Mouse (Mus musculus): ENCODE measurements at regions not wholly inside any gene's neighbourhood (a gene's known extent, or its start where the extent isn't known, plus 50 kb on each side); places are given as distances from the start of the nearest gene placed in this dataset.

- Histone ChIP-seq H3K4me2 (no peak overlapping the region), H3K27ac (ENCODE audit: low read depth, low read length) (no peak overlapping the region), H3K9ac (ENCODE audit: low read depth, low read length) (no peak overlapping the region), H3K27me3 (replicated peaks; ENCODE audit: control insufficient read depth, insufficient read depth, low read length) (no peaks in the 10 kb centered on the region), H3K9me3 (ENCODE audit: control insufficient read depth, low read length) (no peaks in the 10 kb centered on the region), H3K4me3 (ENCODE audit: low read depth, low read length) (no peak overlapping the region), H3K36me3 (ENCODE audit: control insufficient read depth, insufficient read depth, low read length) (no peaks in the 10 kb centered on the region), H3K4me1 (replicated peaks; ENCODE audit: control insufficient read depth, insufficient read depth, low read length) (no peaks in the 10 kb centered on the region)
- ATAC-seq (replicated peaks; ENCODE audit: low FRiP score) = no peak
- DNase-seq (ENCODE audit: low spot score) = no peak
- WGBS = 80% methylated on average over 14 of the region's 14 CpGs
Observed at GRCm38 (mm10) chr11:32908723-32909411, 84.5 kb upstream of the Smim23 start.

- Histone ChIP-seq H3K9me3 (ENCODE audit: control insufficient read depth, low read length) (no peaks in the 10 kb centered on the region), H3K4me2 (no peak overlapping the region), H3K4me3 (ENCODE audit: low read depth, low read length) (no peak overlapping the region), H3K4me1 (replicated peaks; ENCODE audit: control insufficient read depth, insufficient read depth, low read length) (no peaks in the 10 kb centered on the region), H3K9ac (ENCODE audit: low read depth, low read length) (no peak overlapping the region), H3K36me3 (ENCODE audit: control insufficient read depth, insufficient read depth, low read length) (no peaks in the 10 kb centered on the region), H3K27me3 (replicated peaks; ENCODE audit: control insufficient read depth, insufficient read depth, low read length) (no peaks in the 10 kb centered on the region), H3K27ac (ENCODE audit: low read depth, low read length) (no peak overlapping the region)
- no peak for ATAC-seq (replicated peaks; ENCODE audit: low FRiP score)
- WGBS = 51% methylated on average over 10 of the region's 10 CpGs
- DNase-seq (ENCODE audit: low spot score) = no peak
Observed at GRCm38 (mm10) chr11:32907520-32908233, 83.3 kb upstream of the Smim23 start.

GRCm38 (mm10) chr11:32903970-32904369 lies 79.6 kb upstream of the Smim23 start:
- Histone ChIP-seq H3K36me3 (ENCODE audit: control insufficient read depth, insufficient read depth, low read length) (no peaks in the 10 kb centered on the region), H3K9ac (ENCODE audit: low read depth, low read length) (no peak overlapping the region), H3K9me3 (ENCODE audit: control insufficient read depth, low read length) (no peaks in the 10 kb centered on the region), H3K4me1 (replicated peaks; ENCODE audit: control insufficient read depth, insufficient read depth, low read length) (no peaks in the 10 kb centered on the region), H3K27me3 (replicated peaks; ENCODE audit: control insufficient read depth, insufficient read depth, low read length) (no peaks in the 10 kb centered on the region), H3K27ac (ENCODE audit: low read depth, low read length) (no peak overlapping the region), H3K4me3 (ENCODE audit: low read depth, low read length) (no peak overlapping the region), H3K4me2 (no peak overlapping the region)
- DNase-seq (ENCODE audit: low spot score) = no peak
- no peak for ATAC-seq (replicated peaks; ENCODE audit: low FRiP score)

GRCm38 (mm10) chr11:32903389-32903788 lies 79.0 kb upstream of the Smim23 start:
- H3K27me3 ChIP-seq (replicated peaks; ENCODE audit: control insufficient read depth, insufficient read depth, low read length) = no peaks in the 10 kb centered on the region
- no peak for DNase-seq (ENCODE audit: low spot score)
- H3K36me3 ChIP-seq (ENCODE audit: control insufficient read depth, insufficient read depth, low read length) = no peaks in the 10 kb centered on the region
- no peaks in the 10 kb centered on the region for H3K4me1 ChIP-seq (replicated peaks; ENCODE audit: control insufficient read depth, insufficient read depth, low read length)
- H3K27ac ChIP-seq (ENCODE audit: low read depth, low read length) = no peak overlapping the region
- H3K4me3 ChIP-seq (ENCODE audit: low read depth, low read length) = no peak overlapping the region
- WGBS = 71% methylated on average over 3 of the region's 3 CpGs
- ATAC-seq (replicated peaks; ENCODE audit: low FRiP score) = no peak
- no peak overlapping the region for H3K9ac ChIP-seq (ENCODE audit: low read depth, low read length)
- no peaks in the 10 kb centered on the region for H3K9me3 ChIP-seq (ENCODE audit: control insufficient read depth, low read length)
- no peak overlapping the region for H3K4me2 ChIP-seq

GRCm38 (mm10) chr11:32902923-32903322 lies 78.5 kb upstream of the Smim23 start:
- DNase-seq (ENCODE audit: low spot score) (no peak), ATAC-seq (replicated peaks; ENCODE audit: low FRiP score) (no peak)
- Histone ChIP-seq H3K9ac (ENCODE audit: low read depth, low read length) (no peak overlapping the region), H3K36me3 (ENCODE audit: control insufficient read depth, insufficient read depth, low read length) (no peaks in the 10 kb centered on the region), H3K27ac (ENCODE audit: low read depth, low read length) (no peak overlapping the region), H3K4me1 (replicated peaks; ENCODE audit: control insufficient read depth, insufficient read depth, low read length) (no peaks in the 10 kb centered on the region), H3K9me3 (ENCODE audit: control insufficient read depth, low read length) (no peaks in the 10 kb centered on the region), H3K4me3 (ENCODE audit: low read depth, low read length) (no peak overlapping the region), H3K4me2 (no peak overlapping the region), H3K27me3 (replicated peaks; ENCODE audit: control insufficient read depth, insufficient read depth, low read length) (no peaks in the 10 kb centered on the region)
- WGBS = 57% methylated on average over 6 of the region's 10 CpGs

- Histone ChIP-seq H3K4me3 (ENCODE audit: low read depth, low read length) (no peak overlapping the region), H3K9ac (ENCODE audit: low read depth, low read length) (no peak overlapping the region), H3K4me2 (no peak overlapping the region), H3K36me3 (ENCODE audit: control insufficient read depth, insufficient read depth, low read length) (no peaks in the 10 kb centered on the region), H3K4me1 (replicated peaks; ENCODE audit: control insufficient read depth, insufficient read depth, low read length) (no peaks in the 10 kb centered on the region), H3K9me3 (ENCODE audit: control insufficient read depth, low read length) (no peaks in the 10 kb centered on the region), H3K27me3 (replicated peaks; ENCODE audit: control insufficient read depth, insufficient read depth, low read length) (no peaks in the 10 kb centered on the region), H3K27ac (ENCODE audit: low read depth, low read length) (no peak overlapping the region)
- ATAC-seq (replicated peaks; ENCODE audit: low FRiP score) = no peak
- no peak for DNase-seq (ENCODE audit: low spot score)
- WGBS = 78% methylated on average over 6 of the region's 6 CpGs
Observed at GRCm38 (mm10) chr11:32900437-32900836, 76.0 kb upstream of the Smim23 start.

- no peaks in the 10 kb centered on the region for H3K27me3 ChIP-seq (replicated peaks; ENCODE audit: control insufficient read depth, insufficient read depth, low read length)
- H3K4me2 ChIP-seq = no peak overlapping the region
- no peak overlapping the region for H3K4me3 ChIP-seq (ENCODE audit: low read depth, low read length)
- ATAC-seq (replicated peaks; ENCODE audit: low FRiP score) (no peak), DNase-seq (ENCODE audit: low spot score) (no peak)
- no peaks in the 10 kb centered on the region for H3K36me3 ChIP-seq (ENCODE audit: control insufficient read depth, insufficient read depth, low read length)
- WGBS = 62% methylated on average over 13 of the region's 13 CpGs
- H3K9me3 ChIP-seq (ENCODE audit: control insufficient read depth, low read length) = no peaks in the 10 kb centered on the region
- no peak overlapping the region for H3K9ac ChIP-seq (ENCODE audit: low read depth, low read length)
- H3K4me1 ChIP-seq (replicated peaks; ENCODE audit: control insufficient read depth, insufficient read depth, low read length) = no peaks in the 10 kb centered on the region
- no peak overlapping the region for H3K27ac ChIP-seq (ENCODE audit: low read depth, low read length)
Observed at GRCm38 (mm10) chr11:32899604-32900216, 75.3 kb upstream of the Smim23 start.

GRCm38 (mm10) chr11:32895400-32895799 lies 71.0 kb upstream of the Smim23 start:
- Histone ChIP-seq H3K4me2 (no peak overlapping the region), H3K27me3 (replicated peaks; ENCODE audit: control insufficient read depth, insufficient read depth, low read length) (no peaks in the 10 kb centered on the region), H3K4me1 (replicated peaks; ENCODE audit: control insufficient read depth, insufficient read depth, low read length) (no peaks in the 10 kb centered on the region), H3K27ac (ENCODE audit: low read depth, low read length) (no peak overlapping the region), H3K4me3 (ENCODE audit: low read depth, low read length) (no peak overlapping the region), H3K9ac (ENCODE audit: low read depth, low read length) (no peak overlapping the region), H3K9me3 (ENCODE audit: control insufficient read depth, low read length) (no peaks in the 10 kb centered on the region), H3K36me3 (ENCODE audit: control insufficient read depth, insufficient read depth, low read length) (no peaks in the 10 kb centered on the region)
- WGBS = 83% methylated on average over 3 of the region's 3 CpGs
- DNase-seq (ENCODE audit: low spot score) = no peak
- no peak for ATAC-seq (replicated peaks; ENCODE audit: low FRiP score)
